Mouse (Mus musculus): ENCODE measurements around the gene Naa38. TPM values are rescaled to one million over a fixed set of nuclear protein-coding genes. Genes with fewer than 3 reads are reported as not detected.

Naa38 gene
- polyA plus RNA-seq, 1 experiment from 2014 or later: 145 TPM

DNA sequence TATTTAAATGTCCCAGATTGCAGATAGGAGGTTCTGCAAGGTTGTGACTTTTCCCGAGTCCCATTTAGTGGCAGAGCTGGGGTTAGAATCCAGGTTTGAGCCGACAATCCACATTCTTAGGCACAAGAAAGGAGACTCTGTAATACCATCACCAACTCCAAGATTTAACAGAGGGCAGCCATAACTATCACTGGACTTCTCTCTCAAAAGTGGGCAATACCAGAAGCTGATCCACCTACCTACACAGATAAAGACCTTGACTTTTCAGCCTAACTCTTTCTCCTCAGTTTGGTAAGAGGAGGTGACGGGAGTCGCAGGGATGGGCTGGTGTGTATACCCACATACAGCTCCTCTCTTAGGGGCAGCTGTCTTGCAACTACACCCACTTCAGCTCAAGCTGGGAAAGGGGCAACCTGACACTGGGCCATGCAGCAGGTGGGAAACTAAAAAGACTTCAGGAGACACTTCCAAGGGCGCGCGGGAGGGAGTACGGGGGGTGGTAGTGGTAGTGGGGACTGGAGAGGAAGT, 21.7 kb downstream of the Naa38 start:
- Histone ChIP-seq H3K9me3 (no peaks in the 10 kb centered on the region), H3K36me3 (peaks cover 14% of the 10 kb centered on the region), H3K4me2 (peak overlapping the region; percentile 97), H3K4me3 (peak overlapping the region; percentile 79), H3K27ac (peak overlapping the region; percentile 99), H3K27me3 (peaks cover 15% of the 10 kb centered on the region), H3K9ac (peak overlapping the region; percentile 77; the same call in 1 of the 2 replicates), H3K4me1 (peaks cover 67% of the 10 kb centered on the region)
- no peak for ATAC-seq (ENCODE audit: insufficient number of reproducible peaks, insufficient read depth, low FRiP score, low TSS enrichment, low read depth)
- 3% methylated on average over 8 of the region's 8 CpGs for WGBS

DNA sequence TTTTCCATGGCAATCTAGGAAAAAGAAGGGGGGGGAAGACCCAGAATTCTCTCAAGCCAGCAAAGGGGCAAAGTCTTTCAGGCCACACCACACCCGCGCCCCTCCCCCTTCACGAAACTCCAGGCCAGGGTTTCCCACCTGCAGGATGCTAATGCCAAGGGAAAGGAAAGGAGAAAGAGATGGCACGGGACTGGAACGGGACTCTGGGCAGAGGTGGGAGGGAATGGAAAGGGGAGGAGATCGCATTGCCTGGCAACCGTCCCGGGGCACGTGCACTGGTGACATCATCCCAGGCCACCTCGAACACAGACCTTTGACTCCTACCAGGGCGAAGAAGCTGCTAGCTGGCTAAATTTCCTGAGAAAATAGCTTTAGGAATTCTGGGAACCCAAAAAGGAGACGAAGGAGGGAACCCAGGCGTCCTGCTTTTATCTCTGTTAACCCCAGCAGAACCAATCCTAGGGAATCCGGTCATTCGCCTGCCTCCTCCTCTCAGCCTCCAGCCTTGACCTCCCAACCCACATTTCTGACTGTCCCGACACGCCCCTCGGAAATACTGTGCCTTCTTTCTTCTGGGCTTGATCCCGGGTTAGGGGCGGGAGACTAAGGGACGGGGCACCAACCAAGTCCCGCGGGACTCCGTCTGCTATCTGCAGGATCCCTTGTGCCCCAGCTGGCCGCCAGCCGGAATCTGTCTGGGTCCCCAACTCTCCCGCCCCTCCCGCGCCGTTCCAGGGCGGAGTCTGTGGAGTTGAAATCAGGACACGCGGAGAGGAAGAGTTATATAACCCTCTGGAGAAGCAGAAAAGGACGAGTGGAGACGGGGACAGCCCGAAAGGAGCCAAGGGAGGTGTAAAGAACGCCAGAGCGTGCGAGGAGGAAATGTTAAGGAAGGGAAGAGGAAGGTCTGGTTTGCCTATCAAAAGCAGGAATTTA, 22.4 kb downstream of the Naa38 start:
- ATAC-seq (ENCODE audit: insufficient number of reproducible peaks, insufficient read depth, low FRiP score, low TSS enrichment, low read depth): peak; percentile 8; the same call in 1 of the 2 replicates
- Histone ChIP-seq H3K27ac (peak overlapping the region; percentile 99), H3K9me3 (no peaks in the 10 kb centered on the region), H3K4me1 (peaks cover 60% of the 10 kb centered on the region), H3K27me3 (peaks cover 22% of the 10 kb centered on the region), H3K4me3 (peak overlapping the region; percentile 79), H3K36me3 (peaks cover 7% of the 10 kb centered on the region), H3K4me2 (peak overlapping the region; percentile 97), H3K9ac (peak overlapping the region; percentile 77)
- WGBS: under 1% methylated on average over 39 of the region's 39 CpGs

DNA sequence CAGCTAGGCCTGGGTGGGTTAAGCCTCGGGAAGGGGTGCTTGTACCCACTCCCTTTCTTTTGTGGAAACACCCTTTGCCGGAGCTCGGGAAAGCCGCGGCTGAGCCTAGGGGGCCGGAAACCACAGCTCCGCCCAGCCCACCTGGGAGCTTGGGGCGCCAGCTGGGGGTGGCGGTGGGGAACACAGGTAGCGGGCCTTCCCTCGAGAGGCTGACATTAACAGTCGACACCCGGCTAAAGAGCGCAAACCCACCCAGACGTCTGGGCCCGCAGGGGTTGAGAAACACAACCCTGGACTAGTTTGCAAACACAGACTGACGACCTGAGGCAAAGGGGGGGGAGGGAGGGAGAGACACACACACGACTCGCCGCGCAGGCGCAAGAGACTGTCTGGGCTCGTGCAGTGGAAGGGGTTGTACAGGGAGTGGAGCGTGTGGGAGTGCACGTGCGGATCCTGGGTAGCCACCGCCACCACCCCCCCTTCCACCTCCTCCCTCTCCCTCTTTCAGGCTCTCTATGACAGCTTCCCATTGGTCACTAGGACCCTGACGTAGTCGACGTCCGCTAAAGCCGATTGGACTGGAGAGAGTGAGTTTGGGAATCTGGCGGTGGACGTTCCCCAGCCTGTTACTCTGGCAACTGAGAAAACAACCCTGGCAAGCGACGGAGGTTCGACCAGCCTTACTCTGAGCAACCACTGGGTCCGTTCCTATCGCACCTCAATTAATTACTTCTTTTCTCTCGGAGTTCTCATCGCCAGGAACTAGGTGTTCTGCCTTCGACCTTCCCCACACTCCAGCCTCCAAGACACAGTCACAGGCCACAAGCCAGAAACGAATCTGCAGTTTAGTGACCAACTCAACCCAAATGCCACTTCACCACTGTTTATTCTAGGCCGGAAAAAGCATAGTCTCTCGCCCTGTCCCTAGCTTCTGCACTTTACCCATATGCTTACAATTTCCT, 23.5 kb downstream of the Naa38 start:
- peaks cover 50% of the 10 kb centered on the region for H3K4me1 ChIP-seq

DNA sequence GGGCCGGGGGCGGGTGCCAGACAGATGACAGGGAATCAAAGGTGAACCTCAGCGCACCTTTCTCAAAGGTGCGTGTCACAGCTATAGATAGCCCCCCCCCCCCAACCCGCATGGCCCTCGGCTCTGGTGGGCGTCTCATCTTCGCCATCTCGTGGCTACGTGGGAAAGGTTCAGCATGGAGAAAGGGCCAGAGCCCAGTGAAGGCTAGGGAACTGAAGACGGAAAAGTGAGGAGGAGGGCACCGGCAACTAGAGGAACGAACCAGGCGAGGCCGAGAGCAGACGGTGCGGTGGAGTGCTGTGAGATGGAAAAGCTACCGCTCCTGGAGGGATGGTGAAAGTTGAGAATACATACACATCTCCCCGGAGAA, 24.1 kb downstream of the Naa38 start:
- Histone ChIP-seq H3K4me2 (peak overlapping the region; percentile 97), H3K9ac (peak overlapping the region; percentile 68), H3K27ac (peak overlapping the region; percentile 99), H3K4me3 (peak overlapping the region; percentile 79), H3K36me3 (no peaks in the 10 kb centered on the region), H3K27me3 (peaks cover 28% of the 10 kb centered on the region), H3K4me1 (peaks cover 43% of the 10 kb centered on the region), H3K9me3 (no peaks in the 10 kb centered on the region)
- WGBS: under 1% methylated on average over 19 of the region's 19 CpGs
- no peak for ATAC-seq (ENCODE audit: insufficient number of reproducible peaks, insufficient read depth, low FRiP score, low TSS enrichment, low read depth)

More for the DNA sequence above, 23.5 kb downstream of the Naa38 start:
- Histone ChIP-seq H3K4me3 (peak overlapping the region; percentile 79), H3K27ac (peak overlapping the region; percentile 99), H3K36me3 (no peaks in the 10 kb centered on the region), H3K27me3 (peaks cover 28% of the 10 kb centered on the region), H3K4me2 (peak overlapping the region; percentile 97), H3K9me3 (no peaks in the 10 kb centered on the region), H3K9ac (peak overlapping the region; percentile 77)
- peak; percentile 88 for ATAC-seq (ENCODE audit: insufficient number of reproducible peaks, insufficient read depth, low FRiP score, low TSS enrichment, low read depth)
- WGBS: under 1% methylated on average over 39 of the region's 45 CpGs

DNA sequence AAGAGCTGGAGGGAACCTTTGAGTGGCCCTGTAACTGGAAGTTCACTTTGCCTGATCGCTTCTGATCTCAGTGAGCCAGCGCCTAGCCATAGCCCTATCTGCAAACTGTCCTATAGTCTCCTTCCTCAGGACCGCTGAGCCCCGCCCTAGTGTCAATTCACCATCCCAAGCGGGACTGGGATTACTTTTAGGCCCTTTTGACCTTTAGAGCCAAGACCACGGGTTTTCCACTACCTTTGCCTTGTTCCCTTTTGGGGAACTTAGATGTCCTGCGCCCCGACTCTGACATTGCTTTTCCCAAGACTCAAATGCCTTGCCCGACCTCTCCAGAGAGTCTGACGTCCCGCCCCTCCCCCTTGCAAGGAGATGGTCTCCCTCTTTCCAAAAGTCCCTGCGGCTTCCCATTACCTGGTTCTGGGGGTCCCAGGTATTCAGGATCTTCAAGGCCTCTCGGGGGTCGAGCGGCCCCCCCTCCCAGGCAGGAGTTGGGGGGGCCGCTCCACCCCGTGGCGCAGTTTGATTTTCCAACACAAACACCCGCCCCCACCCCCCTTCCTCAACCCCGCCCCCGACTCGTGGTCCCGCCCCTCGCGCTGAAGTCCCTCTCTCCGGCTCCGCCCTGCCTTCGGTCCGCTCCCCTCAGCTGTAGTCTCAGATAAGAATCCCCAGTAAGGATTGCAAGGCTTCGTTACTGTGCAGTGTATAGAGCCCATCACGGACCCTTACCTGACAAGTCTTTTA, 24.7 kb downstream of the Naa38 start:
- 1% methylated on average over 31 of the region's 31 CpGs for WGBS
- H3K9ac ChIP-seq: peak overlapping the region; percentile 68
- H3K36me3 ChIP-seq: no peaks in the 10 kb centered on the region
- peak overlapping the region; percentile 97 for H3K4me2 ChIP-seq
- H3K4me1 ChIP-seq: peaks cover 37% of the 10 kb centered on the region
- H3K27me3 ChIP-seq: peaks cover 28% of the 10 kb centered on the region
- peak overlapping the region; percentile 79 for H3K4me3 ChIP-seq
- no peak for ATAC-seq (ENCODE audit: insufficient number of reproducible peaks, insufficient read depth, low FRiP score, low TSS enrichment, low read depth)
- H3K27ac ChIP-seq: peak overlapping the region; percentile 99
- H3K9me3 ChIP-seq: no peaks in the 10 kb centered on the region

DNA sequence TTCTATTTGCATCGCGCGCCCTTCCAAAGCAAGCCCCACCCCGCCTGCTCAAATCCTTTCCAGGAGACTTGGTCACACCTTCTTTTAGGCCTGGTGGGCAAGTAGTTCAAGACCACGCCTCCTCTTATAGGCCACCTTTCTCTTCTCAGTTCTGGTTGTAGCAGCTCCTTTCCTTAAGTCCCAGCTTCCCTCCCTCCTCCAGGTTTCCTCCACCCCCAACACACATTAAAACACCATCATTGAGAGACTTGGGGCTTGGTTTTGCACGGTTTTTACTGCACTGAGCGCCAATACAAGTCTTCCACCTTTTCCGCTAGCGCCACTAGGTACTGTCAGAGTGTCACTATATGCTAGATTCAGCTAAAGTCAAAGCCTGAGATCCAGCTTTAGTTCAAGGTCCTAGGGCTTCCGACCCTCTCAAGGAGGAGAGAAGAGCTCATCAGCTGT, 25.3 kb downstream of the Naa38 start:
- Histone ChIP-seq H3K4me2 (peak overlapping the region; percentile 97), H3K27me3 (peaks cover 28% of the 10 kb centered on the region), H3K36me3 (no peaks in the 10 kb centered on the region), H3K27ac (no peak overlapping the region), H3K9ac (0 out of 2 replicates have a peak overlapping the region, but pooled peaks have one; percentile 68), H3K9me3 (no peaks in the 10 kb centered on the region), H3K4me1 (peaks cover 34% of the 10 kb centered on the region), H3K4me3 (peak overlapping the region; percentile 79)
- no peak for ATAC-seq (ENCODE audit: insufficient number of reproducible peaks, insufficient read depth, low FRiP score, low TSS enrichment, low read depth)
- WGBS: 9% methylated on average over 10 of the region's 10 CpGs

DNA sequence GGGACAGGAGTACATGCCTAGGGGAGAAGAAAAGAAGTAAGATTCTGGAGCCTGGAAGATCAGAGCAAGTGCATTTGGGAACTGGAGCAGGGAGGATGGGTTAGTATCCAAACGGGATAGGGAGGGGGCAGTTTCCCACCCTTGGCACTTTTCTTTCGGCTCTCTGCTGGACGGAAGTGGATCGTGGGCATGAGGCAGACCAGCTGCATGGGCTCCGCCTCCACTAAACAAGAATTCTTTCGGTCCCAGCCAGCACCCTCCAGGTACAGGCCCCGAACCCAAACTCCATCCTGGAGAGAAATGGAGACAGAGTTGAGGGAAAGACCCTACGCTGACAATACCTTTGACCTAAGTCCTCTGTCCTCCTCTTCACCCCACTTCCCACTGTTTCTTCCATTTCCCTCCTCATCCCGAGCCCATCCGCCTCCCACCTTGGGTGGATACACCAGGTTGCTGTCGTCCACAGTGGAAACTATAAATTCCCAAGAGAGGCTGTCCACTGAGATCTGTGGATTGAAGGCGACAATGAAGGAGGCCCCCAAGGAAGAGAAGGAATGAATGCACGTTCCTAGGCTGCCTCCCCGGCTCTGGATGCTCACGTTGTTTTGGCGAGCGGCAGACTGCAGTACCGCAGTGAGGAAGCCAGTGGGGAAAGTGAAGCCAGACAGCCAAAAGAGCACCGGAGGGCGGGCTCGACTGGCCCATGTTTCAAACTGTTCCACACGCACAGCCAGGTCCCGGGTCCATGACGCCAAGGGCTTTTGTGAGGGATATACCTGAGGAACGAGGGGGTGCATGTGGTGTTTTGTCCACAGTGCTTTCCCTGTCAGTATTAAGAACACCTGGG, 26.1 kb downstream of the Naa38 start:
- no peaks in the 10 kb centered on the region for H3K36me3 ChIP-seq
- no peaks in the 10 kb centered on the region for H3K9me3 ChIP-seq
- WGBS: 11% methylated on average over 25 of the region's 25 CpGs
- 0 out of 2 replicates have a peak overlapping the region, but pooled peaks have one; percentile 27 for H3K9ac ChIP-seq
- no peak for ATAC-seq (ENCODE audit: insufficient number of reproducible peaks, insufficient read depth, low FRiP score, low TSS enrichment, low read depth)
- H3K27me3 ChIP-seq: peaks cover 28% of the 10 kb centered on the region
- H3K27ac ChIP-seq: no peak overlapping the region
- H3K4me3 ChIP-seq: peak overlapping the region; percentile 79
- peak overlapping the region; percentile 97 for H3K4me2 ChIP-seq
- H3K4me1 ChIP-seq: peaks cover 34% of the 10 kb centered on the region

DNA sequence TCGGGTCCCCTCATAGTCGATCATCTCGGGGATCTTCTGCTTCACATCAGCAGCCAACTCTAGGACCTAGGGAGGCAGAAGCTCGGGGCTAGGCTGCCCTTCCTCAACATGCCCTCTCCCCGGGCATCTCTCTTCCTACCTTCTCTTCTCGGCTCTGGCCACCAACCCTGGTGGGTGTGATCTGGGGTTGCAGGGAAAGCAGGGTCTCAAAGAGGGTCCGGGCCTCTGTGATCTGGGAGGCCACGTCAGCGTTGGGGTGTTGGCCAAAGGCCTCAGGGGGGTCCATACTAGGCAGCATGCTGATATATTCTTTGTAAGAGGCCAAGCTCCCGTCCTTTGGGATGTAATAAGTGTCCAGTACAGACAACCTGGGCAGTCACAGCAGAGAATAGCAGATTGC, 27.6 kb downstream of the Naa38 start:
- ATAC-seq (ENCODE audit: insufficient number of reproducible peaks, insufficient read depth, low FRiP score, low TSS enrichment, low read depth): no peak
- H3K36me3 ChIP-seq: no peaks in the 10 kb centered on the region
- peaks cover 28% of the 10 kb centered on the region for H3K27me3 ChIP-seq
- WGBS: 85% methylated on average over 10 of the region's 10 CpGs
- H3K27ac ChIP-seq: no peak overlapping the region
- H3K4me1 ChIP-seq: peaks cover 25% of the 10 kb centered on the region
- H3K4me3 ChIP-seq: no peak overlapping the region
- no peaks in the 10 kb centered on the region for H3K9me3 ChIP-seq
- no peak overlapping the region for H3K9ac ChIP-seq
- H3K4me2 ChIP-seq: no peak overlapping the region

DNA sequence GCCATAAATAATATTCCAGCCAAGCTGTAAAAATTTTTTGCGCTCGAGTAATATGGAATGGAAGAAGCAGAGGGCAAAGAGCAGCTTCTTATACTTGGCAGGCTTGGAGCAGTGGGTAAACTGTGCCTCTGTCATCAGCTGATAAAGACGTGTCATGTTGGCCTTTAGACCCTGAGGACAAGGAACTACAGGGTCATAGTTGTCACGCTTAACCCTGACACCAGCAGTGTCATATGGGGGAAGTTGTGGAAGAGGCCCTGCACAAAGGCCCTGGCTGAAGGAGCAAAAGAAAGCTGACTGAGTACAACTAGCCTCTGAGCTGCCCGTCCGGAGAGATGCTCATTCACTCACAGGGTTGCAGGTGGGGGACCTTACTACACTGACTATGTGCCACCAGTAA, 28.6 kb downstream of the Naa38 start:
- Histone ChIP-seq H3K4me3 (no peak overlapping the region), H3K36me3 (no peaks in the 10 kb centered on the region), H3K27me3 (peaks cover 28% of the 10 kb centered on the region), H3K4me2 (no peak overlapping the region), H3K27ac (no peak overlapping the region), H3K9ac (no peak overlapping the region), H3K9me3 (no peaks in the 10 kb centered on the region), H3K4me1 (peaks cover 29% of the 10 kb centered on the region)
- 69% methylated on average over 6 of the region's 6 CpGs for WGBS
- no peak for ATAC-seq (ENCODE audit: insufficient number of reproducible peaks, insufficient read depth, low FRiP score, low TSS enrichment, low read depth)

DNA sequence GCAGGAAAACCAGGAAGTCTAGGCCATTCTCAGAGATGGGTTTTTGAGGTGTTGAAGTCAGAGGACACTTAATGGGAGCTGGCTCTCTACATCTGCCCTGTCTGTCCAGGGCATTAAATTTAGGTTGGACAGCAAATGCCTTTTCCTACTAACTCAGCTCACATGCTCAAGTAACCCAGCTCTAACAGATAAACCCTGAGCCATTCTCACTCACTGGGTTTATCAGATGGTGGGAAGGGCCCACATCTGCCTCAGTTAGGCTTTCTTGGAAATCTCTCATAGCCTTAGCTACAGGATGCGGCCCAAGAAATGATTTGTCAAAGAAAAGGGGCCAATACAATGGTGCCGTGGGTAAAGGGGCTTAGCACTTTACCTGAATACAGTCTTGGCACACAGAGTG, 31.0 kb downstream of the Naa38 start:
- H3K36me3 ChIP-seq: no peaks in the 10 kb centered on the region
- no peaks in the 10 kb centered on the region for H3K9me3 ChIP-seq
- ATAC-seq (ENCODE audit: insufficient number of reproducible peaks, insufficient read depth, low FRiP score, low TSS enrichment, low read depth): no peak
- no peak overlapping the region for H3K4me3 ChIP-seq
- H3K4me2 ChIP-seq: no peak overlapping the region
- no peak overlapping the region for H3K27ac ChIP-seq
- peaks cover 20% of the 10 kb centered on the region for H3K27me3 ChIP-seq
- H3K4me1 ChIP-seq: peaks cover 16% of the 10 kb centered on the region
- no peak overlapping the region for H3K9ac ChIP-seq
- 74% methylated on average over 2 of the region's 2 CpGs for WGBS

Data from embryonic facial prominence, embryonic 13.5 days (tissue).